Mouse (Mus musculus) brain, embryonic 14.5 days (tissue): ENCODE measurements around the gene Gata2.

Source experiments
- CTCF ChIP-seq: fragments of 200-500 bp; IDR thresholded peaks from 2 replicates; pipeline ENCODE4 v1.5.1; 2012; ENCODE audit warnings: inconsistent platforms, mild to moderate bottlenecking, moderate library complexity, borderline replicate concordance; ENCODE audit not compliant: insufficient read depth, insufficient read length; ENCODE audit errors: extremely low read depth
- POLR2A ChIP-seq: fragments of 200-500 bp; IDR thresholded peaks from 2 replicates; pipeline ENCODE4 v1.6.1; 2012; ENCODE audit warnings: mild to moderate bottlenecking, inconsistent platforms, borderline replicate concordance; ENCODE audit not compliant: poor library complexity, insufficient read depth, insufficient read length, severe bottlenecking; ENCODE audit errors: extremely low read depth

DNA sequence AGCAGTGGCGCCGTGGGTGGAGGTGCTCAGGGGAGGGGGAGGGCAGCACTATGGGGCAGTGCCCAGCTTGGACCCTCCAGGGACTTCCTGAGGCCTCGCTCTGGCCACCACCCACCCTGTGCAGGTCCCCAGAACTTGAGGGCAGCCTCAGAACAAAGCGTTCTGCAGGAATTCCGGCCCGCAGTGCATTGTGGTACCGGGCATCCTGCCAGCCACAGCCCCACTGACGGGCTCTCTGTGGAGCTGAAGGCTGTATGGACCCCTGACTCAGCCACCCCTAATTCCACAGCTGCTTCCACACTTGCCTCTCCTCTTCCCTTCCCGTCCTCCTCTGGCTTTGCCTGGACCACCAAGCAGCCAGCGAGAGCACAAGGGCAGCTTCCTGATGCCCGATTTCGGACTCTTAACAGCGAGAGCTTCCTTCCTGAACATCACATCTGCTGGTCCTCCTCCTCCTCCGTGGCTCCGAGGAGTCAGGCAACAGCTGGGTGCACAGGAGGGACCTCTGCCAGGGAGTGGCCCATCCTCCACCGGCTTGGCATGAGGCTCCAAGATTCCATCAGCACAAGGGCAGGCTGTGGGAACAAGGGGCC, 46.2 kb upstream of the Gata2 start:
- TF ChIP-seq CTCF: no peak
- no peak for TF ChIP-seq POLR2A
